Mouse (Mus musculus) stomach, postnatal 0 days (tissue): ENCODE results near the gene Rprd1b.

ENCODE experiments used
- CTCF ChIP-seq: IDR thresholded peaks from 2 replicates; pipeline ENCODE4 v1.5.1; 2016; ENCODE audit warnings: antibody characterized with exemption, low read depth, mild to moderate bottlenecking, moderate library complexity
- EP300 ChIP-seq: optimal IDR thresholded peaks from 2 replicates; pipeline ENCODE3; 2016; ENCODE audit warnings: antibody characterized with exemption

- TF ChIP-seq CTCF, result peak; percentile 44
- TF ChIP-seq EP300, result no peak
Measured at GRCm38 (mm10) chr2:158079843-158080395, 51.6 kb downstream of the Rprd1b start.
